Mouse (Mus musculus) sigmoid colon, adult 10 weeks (tissue): ENCODE data around the gene Fam163b. TPM values are rescaled to one million over a fixed set of nuclear protein-coding genes. Genes with fewer than 3 reads are reported as not detected.

Experiments
- polyA plus RNA-seq: library from polyadenylated mRNA; stranded (reverse); fragments of 350-450 nt; fragmentation: Illumina TruSeq; extraction: RNeasy Lipid Tissue Mini Kit (QIAGEN cat#74804); gene quantifications from one replicate; pipeline ENCODE4 v1.2.3, GENCODE M21; 2014; ENCODE audit warnings: low read depth, low replicate concordance

The Fam163b gene
- polyA plus RNA-seq: not detected

GRCm38 (mm10) chr2:27141950-27142693 is at the start of gene Fam163b:
TSS of gene Fam163b (minus strand) at chr2:27142491.

GRCm38 (mm10) chr2:27164796-27165590 is 22.7 kb upstream of the Fam163b start, which contains the start of gene Dbh:
TSS of gene Dbh (plus strand) at chr2:27165233.

GRCm38 (mm10) chr2:27079152-27079584 is 63.1 kb downstream of the Fam163b start, which contains the start of gene Adamtsl2:
TSS of gene Adamtsl2 (plus strand) at chr2:27079379.

DNA sequence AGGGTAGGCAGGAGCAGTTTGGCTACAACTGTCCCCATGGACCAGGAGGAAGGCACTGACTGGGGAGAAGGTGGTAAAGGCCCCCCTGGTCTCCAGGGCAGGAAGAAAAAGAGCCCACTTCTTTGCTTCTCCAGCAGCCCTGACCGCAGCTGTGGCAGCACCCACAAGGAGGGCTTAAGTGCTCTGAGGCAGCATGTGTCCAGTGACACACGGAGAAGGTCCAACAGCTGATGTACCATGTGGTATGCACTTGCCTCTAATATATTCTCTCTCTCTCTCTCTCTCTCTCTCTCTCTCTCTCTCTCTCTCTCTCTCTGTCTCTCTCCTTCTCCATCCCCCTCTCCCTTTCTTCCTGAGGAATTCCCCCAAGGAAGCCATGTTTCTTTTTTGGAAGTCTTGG is 70.3 kb downstream of the Fam163b start, which contains the start of gene Mymk:
Gene Mymk (minus strand): TSS at position 202 of the 400 bp plus-strand sequence.

Other genes starting within 250 kb of the Fam163b start
- 11.2 TPM for gene Surf6, start 239.6 kb downstream of the Fam163b start, polyA plus RNA-seq
- gene Med22, start 231.8 kb downstream of the Fam163b start, polyA plus RNA-seq: 8.1 TPM
- gene Rpl7a, start 231.7 kb downstream of the Fam163b start, polyA plus RNA-seq: 58.1 TPM
- gene Surf2, start 226.1 kb downstream of the Fam163b start, polyA plus RNA-seq: 10.4 TPM
- gene Surf1, start 226.0 kb downstream of the Fam163b start, polyA plus RNA-seq: 55.3 TPM
- gene Surf4, start 208.6 kb downstream of the Fam163b start, polyA plus RNA-seq: 77.8 TPM
- gene Stkld1, start 208.4 kb downstream of the Fam163b start, polyA plus RNA-seq: not detected
- gene Rexo4, start 178.1 kb downstream of the Fam163b start, polyA plus RNA-seq: 56.8 TPM
- 0.16 TPM for gene Adamts13, start 169.1 kb downstream of the Fam163b start, polyA plus RNA-seq
- gene Cacfd1, start 132.6 kb downstream of the Fam163b start, polyA plus RNA-seq: 25.0 TPM
- not detected for gene Slc2a6, start 114.5 kb downstream of the Fam163b start, polyA plus RNA-seq
- gene Mymk, start 70.3 kb downstream of the Fam163b start, polyA plus RNA-seq: not detected
- gene Adamtsl2, start 63.1 kb downstream of the Fam163b start, polyA plus RNA-seq: not detected
- gene Dbh, start 22.7 kb upstream of the Fam163b start, polyA plus RNA-seq: not detected
- gene Sardh, start 105.8 kb upstream of the Fam163b start, polyA plus RNA-seq: 0.63 TPM